Mouse (Mus musculus) naive thymus-derived CD4-positive, alpha-beta T cell, adult 5 months (primary cell): ENCODE data around the gene Sprr2f. TPM values are rescaled to one million over a fixed set of nuclear protein-coding genes. Genes with fewer than 3 reads are reported as not detected.

Source experiments
- polyA plus RNA-seq: library from polyadenylated mRNA; unstranded; fragments of 100-300 nt; shearing (Covaris generic); gene quantifications from one replicate; pipeline ENCODE4 v1.2.1, GENCODE M21; 2017

The Sprr2f gene
- not detected for polyA plus RNA-seq

GRCm38 (mm10) chr3:92364887-92365286 is at the start of gene Sprr2f:
Gene Sprr2f (plus strand): TSS chr3:92365187.

GRCm38 (mm10) chr3:92316320-92316719 is 48.7 kb upstream of the Sprr2f start, which contains the start of gene Sprr2b:
Gene Sprr2b (plus strand): TSS chr3:92316620.

GRCm38 (mm10) chr3:92338840-92339239 is 26.1 kb upstream of the Sprr2f start, which contains the start of gene Sprr2d:
Gene Sprr2d (plus strand): TSS chr3:92339140.

GRCm38 (mm10) chr3:92351843-92352242 is 13.1 kb upstream of the Sprr2f start, which contains the start of gene Sprr2e:
Gene Sprr2e (plus strand): TSS chr3:92352143.

GRCm38 (mm10) chr3:92385385-92385784 is 20.4 kb downstream of the Sprr2f start, which contains the start of gene Sprr2h:
Gene Sprr2h (plus strand): TSS chr3:92385685.

GRCm38 (mm10) chr3:92407691-92408090 is 42.7 kb downstream of the Sprr2f start, which contains the start of gene Sprr2i:
Gene Sprr2i (plus strand): TSS chr3:92407991.

Other genes starting within 250 kb of the Sprr2f start
- not detected for gene Prr9, start 241.2 kb upstream of the Sprr2f start, polyA plus RNA-seq
- gene Lelp1, start 222.4 kb upstream of the Sprr2f start, polyA plus RNA-seq: not detected
- gene Sprr2a1, start 149.4 kb upstream of the Sprr2f start, polyA plus RNA-seq: not detected
- gene Sprr2a2, start 149.3 kb upstream of the Sprr2f start, polyA plus RNA-seq: not detected
- not detected for gene Sprr2a3, start 79.8 kb upstream of the Sprr2f start, polyA plus RNA-seq
- not detected for gene Sprr2b, start 48.6 kb upstream of the Sprr2f start, polyA plus RNA-seq
- gene Sprr2d, start 26.0 kb upstream of the Sprr2f start, polyA plus RNA-seq: not detected
- not detected for gene Sprr2e, start 13.0 kb upstream of the Sprr2f start, polyA plus RNA-seq
- gene Sprr2h, start 20.5 kb downstream of the Sprr2f start, polyA plus RNA-seq: not detected
- not detected for gene Sprr2i, start 42.8 kb downstream of the Sprr2f start, polyA plus RNA-seq
- not detected for gene Sprr2j-ps, start 52.9 kb downstream of the Sprr2f start, polyA plus RNA-seq
- gene Gm9774, start 64.2 kb downstream of the Sprr2f start, polyA plus RNA-seq: 14.5 TPM
- gene Sprr2k, start 67.4 kb downstream of the Sprr2f start, polyA plus RNA-seq: not detected
- not detected for gene Sprr1b, start 73.6 kb downstream of the Sprr2f start, polyA plus RNA-seq
- not detected for gene Sprr3, start 93.5 kb downstream of the Sprr2f start, polyA plus RNA-seq
- gene Sprr1a, start 120.7 kb downstream of the Sprr2f start, polyA plus RNA-seq: not detected
- not detected for gene Sprr4, start 135.3 kb downstream of the Sprr2f start, polyA plus RNA-seq
- not detected for gene 2310046K23Rik, start 169.3 kb downstream of the Sprr2f start, polyA plus RNA-seq
- gene Ivl, start 208.5 kb downstream of the Sprr2f start, polyA plus RNA-seq: not detected
- gene Smcp, start 223.8 kb downstream of the Sprr2f start, polyA plus RNA-seq: not detected
- gene 2210017I01Rik, start 242.3 kb downstream of the Sprr2f start, polyA plus RNA-seq: not detected